Mouse (Mus musculus) urinary bladder, postnatal 25 days (tissue): Measurements from ENCODE around the gene Crx.

Experiments
- DNase-seq: peaks from one replicate; pipeline ENCODE4 v3.0.0; 2022; ENCODE audit warnings: low spot score

The Crx gene

DNA sequence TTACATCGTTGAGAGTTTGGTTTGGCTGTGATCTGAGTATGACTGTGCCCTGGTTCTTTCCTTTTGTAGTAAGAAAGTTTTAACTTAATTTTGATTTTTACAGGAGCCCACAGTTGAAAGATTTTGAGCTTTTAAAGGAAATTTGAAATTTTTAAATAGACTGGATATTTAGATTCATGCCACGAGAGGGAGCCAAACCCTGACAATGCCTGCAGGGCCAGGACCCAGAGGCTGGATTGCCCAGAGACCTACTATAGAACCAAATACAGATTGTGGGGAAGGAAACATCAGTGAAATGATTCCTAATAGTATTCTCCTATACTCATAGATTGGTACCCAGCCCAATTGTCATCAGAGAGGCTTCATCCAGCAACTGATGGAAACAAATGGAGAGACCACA, 20.1 kb downstream of the Crx start:
- DNase-seq = no peak

DNA sequence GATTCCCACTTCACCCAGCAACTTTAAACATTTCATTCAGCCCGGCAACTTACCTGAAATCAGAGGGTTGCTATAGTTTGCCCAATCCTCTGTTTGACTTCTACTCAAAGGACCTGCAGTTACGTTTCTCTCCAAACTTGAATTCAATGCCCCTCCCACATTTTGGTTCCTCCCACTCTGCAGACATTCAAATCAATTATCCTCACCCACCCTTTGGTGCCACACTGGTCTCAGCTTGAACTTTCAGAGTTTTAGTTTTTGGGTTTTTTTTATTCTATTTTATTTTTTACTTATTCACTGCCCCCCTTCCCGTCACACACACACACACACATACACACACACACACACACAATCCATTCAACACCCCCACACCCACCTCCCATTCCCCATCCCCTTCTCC, 40.2 kb downstream of the Crx start, which contains the start of gene Obox6:
Gene Obox6, minus strand, starts transcription at position 101 of the 400 bp plus-strand sequence.
- no peak for DNase-seq
